Mouse (Mus musculus): Measurements from ENCODE around the gene Aip. TPM values are rescaled to one million over a fixed set of nuclear protein-coding genes. Genes with fewer than 3 reads are reported as not detected.

Gene Aip
- 10 to 100 TPM; 54.2 to 56.8 TPM for total RNA-seq (2021)

DNA sequence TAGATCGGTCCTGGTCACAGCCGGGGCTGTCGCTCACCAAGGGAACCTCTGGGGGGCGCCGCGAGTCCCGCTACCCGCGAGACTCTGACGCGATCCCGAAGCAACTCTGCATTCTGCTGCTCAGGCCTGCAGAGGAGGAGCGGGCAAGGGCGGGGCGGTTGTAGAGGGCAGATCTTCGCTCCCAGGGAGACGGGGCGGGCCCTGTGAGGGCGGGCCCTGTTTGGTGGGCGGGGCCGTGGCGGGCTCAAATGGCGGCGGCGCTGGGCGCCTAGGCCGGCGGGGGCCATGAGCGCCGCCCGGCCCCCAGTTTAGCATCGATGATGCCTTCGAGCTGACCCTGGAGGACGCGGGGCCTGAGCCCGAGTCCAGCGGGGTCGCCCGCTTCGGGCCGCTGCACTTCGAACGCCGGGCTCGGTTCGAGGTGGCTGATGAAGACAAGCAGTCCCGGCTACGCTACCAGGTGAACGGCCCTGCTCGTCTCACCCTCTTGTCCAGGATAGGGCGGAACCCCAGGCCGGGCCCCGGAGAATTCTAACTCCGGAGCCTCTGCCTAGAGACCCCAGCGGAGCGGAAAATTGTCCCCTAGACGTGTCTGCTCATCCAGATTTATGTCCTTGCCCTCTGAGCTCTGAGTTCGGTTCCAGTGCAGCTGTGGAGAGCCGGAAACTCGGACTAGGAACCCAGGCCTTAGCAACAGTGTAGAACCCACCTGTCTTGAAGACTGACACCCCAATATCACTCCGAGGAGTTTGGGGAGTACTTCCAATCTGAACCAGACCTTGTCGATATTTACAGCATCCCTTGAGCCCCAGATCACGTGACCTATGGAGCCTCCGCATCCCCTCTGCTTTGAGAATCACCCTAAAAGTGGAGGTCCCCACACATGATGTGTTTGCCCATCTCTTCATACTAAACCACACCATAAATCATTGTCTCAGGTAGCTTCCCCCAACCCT, at the start of gene Aip:
Gene Aip, minus strand, starts transcription at position 118 of the 956 bp plus-strand sequence.
- peak; percentile 97 for DNase-seq (ENCODE audit: low spot score)
- intact Hi-C loops (cut with DNase I) = loop anchor here (2.0 kb wide), 1 partner anchor 37 kb away; the partner anchor contains the start of gene Rps6kb2

DNA sequence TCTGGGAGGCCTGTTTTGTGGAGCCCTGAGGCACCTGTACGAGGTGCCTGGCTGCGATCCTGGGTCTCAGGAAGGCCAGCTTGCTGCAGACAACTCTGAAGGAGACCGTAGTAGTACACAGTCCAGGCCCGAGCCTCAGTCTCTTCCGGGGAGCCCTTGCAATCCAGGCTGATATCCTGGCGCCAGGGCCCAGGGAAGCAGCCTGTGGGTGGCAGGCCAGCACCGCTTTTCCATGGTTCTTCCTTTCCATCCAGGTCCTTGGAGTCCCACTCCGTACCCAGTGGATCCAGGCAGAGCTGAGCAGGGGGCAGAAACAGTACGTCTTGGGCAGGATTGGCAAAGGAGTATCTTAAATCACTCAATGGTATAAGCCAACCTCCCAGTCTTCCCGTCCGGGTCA, 47.3 kb upstream of the Aip start:
- intact Hi-C loops (cut with DNase I) = loop anchor here (2.0 kb wide), 1 partner anchor 14 kb away; no protein-coding TSS in a partner anchor
- DNase-seq (ENCODE audit: low spot score) = no peak

DNA sequence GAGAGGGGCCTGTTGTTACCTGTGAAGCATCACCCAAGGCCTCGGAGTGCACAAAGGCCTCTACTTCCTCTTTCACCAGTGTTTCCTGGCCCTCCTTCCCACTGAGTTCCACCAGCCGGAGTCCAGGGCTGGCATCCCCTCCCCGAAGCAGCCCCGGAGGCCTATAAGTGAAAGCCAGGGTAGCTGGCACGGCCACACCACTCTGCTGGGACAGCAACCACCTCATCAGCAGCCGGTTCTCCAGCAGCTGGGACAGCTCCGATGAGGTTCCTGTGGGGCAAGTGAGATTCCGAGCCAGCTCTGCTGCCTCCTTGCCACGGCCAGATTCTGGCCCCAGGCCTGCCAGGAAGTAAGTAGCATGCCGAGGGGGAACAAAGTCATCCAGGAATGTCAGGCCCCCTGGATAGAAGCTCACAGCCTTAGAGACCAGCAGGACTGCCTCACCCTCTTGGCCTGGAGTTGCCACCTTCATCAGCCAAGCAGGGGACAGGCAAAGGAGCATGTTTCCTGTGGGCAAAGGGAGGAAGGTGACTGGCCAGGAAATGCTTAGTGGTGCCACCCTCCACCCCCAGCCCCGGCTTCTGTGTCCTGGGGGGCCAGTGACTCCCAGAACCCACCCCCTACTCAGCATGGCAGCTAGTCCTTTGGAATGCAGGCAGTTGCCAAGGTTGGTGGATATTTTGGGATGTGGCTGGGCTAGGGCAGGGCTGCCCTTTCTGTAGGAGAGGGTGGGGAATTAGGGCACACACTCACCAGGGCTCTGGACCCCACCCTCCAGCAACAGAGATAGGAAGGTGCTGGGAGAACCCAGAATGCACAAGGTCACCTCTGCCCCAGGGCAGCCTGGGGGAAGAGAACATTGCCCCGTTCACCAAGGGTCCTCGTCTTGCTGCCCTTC, 46.0 kb upstream of the Aip start:
- intact Hi-C loops (cut with DNase I) = loop anchor here (2.0 kb wide), 1 partner anchor 15 kb away; no protein-coding TSS in a partner anchor
- no peak for DNase-seq (ENCODE audit: low spot score)

DNA sequence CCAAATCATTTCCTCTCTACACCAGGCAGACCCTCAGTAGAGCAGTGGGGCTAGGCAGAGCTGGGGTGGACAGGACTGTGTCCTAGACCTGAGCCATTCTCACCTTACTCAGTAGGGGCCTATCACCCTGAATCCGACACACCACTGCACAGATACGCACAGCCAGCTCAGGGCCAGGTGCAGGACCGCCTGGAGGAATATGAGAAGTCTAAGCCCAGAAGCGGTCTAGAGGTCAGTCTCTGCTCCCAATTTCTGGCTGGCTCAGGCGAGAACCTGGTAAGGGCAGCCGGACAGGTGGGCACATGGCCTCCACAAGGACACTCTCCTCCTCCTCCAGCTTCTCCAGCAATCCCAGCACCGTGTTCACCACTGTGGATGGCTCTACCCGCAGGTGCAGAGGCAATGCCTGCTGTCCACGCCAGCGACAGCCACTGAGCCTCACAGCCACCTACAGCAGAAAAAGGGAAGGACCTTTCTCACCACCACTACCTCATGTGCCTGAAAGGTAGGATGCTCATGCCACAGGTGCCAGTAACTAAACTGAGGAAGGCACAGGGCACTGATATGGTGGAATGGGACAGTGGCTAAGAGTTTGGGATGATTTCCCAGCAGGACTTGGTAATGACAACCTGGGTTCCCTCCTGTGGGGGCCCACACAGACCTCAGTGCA, 45.2 kb upstream of the Aip start:
- intact Hi-C loops (cut with DNase I) = no loop called here

DNA sequence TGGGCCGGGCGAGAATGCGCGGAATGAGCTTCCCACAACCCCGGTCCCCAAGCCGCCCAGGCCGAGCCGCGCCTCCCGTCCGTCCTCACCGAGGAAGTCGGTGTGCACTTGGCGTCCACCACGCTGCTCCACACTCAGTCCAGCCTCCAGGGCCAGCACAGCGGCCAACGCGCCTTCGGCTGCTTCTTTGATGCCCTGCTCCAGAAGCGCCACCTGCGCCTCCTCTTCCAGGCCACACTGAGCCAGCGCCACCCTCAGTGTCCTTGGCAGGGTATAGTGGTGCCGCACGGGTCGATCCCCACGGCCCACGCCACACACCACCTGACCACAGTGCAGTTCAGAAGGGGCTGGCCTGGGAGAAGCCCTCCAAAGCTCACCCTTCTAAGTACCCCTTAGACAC, 44.2 kb upstream of the Aip start:
- no peak for DNase-seq (ENCODE audit: low spot score)
- intact Hi-C loops (cut with DNase I) = loop anchor here (5.0 kb wide), 1 partner anchor 32 kb away; the partner anchor contains the start of gene Rad9a

More for the DNA sequence above, 45.2 kb upstream of the Aip start:
- DNase-seq (ENCODE audit: low spot score) = no peak

DNA sequence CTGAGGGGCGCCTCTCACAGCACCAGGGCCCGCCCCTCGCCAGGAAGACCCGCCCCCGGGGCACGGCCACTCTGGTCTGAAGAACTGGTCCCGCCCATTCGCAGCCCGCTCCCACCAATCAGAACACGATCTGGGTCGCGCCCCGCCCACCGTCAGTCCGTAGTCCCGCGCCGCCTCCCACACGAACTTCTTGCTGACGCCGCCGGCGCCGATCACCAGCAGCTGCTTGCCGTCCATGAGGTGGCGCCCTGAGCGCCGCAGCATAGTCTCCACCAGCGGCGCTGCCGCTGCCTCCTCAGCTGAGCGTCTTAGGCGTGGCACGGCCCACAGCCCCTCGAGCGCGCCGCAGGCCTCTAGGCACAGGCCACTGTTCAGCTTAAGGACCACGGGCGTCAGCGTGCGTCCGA, 43.7 kb upstream of the Aip start:
- DNase-seq (ENCODE audit: low spot score) = peak; percentile 99
- intact Hi-C loops (cut with DNase I) = loop anchor here (5.0 kb wide), 1 partner anchor 33 kb away; the partner anchor contains the start of gene Rad9a

DNA sequence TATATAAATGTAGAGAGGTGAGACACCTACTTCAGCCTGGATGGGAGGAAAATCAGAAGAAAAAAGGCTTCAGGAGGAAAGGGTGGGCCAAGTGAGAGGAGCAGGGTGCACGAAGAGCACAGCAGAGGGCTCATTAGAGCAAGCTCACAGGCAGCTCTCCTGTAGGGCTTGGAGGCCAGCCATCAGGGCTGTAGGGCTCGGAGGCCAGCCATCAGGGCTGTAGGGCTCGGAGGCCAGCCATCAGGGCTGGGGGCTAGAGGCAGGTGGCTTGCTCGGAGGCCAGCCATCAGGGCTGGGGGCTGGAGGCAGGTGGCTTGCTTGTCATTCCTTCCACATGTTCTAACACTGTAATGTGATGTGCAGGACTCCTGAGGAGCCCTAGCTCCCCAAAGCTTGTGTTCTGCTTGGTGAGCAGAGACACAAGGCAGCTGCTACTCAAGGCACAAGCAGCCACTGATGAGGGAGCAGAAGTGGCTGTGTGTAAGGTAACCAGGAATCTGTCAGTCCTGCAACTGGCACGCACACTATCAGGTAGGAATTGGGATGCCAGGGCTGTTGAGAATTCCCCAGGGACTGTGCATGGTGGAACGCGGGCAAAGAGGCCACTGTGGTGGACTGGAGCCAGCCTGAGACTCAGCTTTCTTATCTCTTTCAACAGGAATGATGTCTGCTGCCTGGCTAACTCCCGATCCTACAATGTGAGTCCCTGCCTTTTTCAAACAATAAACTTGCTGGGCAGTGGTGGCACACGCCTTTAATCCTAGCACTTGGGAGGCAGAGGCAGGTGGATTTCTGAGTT, 41.2 kb upstream of the Aip start:
- no peak for DNase-seq (ENCODE audit: low spot score)
- intact Hi-C loops (cut with DNase I) = loop anchor here (5.0 kb wide), 1 partner anchor 35 kb away; the partner anchor contains the start of gene Rad9a

DNA sequence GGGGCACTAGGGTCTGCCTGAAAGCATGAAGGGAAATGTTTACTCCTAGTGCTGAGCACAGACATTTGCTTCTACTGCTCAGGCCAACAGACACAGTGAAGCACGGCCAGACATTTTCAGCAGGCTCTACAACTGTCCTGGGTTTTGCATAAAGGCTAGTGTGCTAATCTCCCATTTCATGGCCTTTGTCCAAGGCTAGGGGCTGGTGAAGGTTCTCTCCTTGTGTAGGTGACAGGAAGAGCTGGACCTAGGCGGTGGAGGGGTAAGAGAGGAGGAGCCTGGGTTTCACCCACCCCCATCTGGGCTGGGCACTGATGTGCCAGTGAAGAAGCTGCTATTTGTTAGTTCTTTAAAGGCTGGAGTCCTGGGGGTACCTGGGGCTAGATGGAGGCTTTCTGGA, 39.1 kb upstream of the Aip start:
- intact Hi-C loops (cut with DNase I) = loop anchor here (5.0 kb wide), 1 partner anchor 38 kb away; the partner anchor contains the start of gene Rad9a
- DNase-seq (ENCODE audit: low spot score) = no peak

DNA sequence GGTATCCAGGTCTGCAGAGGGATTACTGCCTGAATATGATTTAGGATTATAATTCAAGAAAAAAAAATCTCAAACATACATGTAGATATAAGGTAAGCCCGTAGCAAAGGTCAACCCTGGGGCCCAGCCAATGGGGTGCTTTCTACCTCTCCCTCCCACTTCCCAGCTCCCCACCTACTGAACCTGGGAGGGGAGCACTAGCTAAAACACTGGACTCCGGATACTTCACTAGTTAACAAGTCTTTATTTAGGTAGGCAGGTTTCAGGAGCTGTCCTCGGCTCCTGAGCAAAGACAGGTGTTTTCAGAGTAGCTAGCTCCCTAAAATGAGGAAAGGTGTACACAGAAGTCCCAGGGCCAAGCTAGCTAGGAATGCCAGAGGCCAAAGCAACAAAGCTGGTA, 38.4 kb upstream of the Aip start:
- intact Hi-C loops (cut with DNase I) = no loop called here

DNA sequence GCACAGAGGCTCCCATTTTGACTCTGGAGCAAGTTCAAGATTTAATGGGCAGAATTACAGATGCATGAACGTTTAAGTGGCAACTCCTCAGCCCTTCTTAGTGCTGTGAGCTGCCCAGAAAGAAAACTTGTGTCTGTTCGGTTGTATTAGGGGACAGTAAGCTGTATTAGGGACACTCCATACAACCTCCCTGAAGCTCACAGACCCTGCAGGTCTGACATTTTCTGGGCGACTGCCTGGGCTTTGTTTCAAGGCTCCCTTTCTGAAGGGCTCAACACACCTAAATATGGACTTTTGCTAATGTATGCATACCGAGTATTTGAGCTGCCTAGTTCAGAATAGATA, 37.9 kb upstream of the Aip start:
- intact Hi-C loops (cut with DNase I) = loop anchor here (2.0 kb wide), 1 partner anchor 37 kb away; no protein-coding TSS in a partner anchor

More for the DNA sequence above, 38.4 kb upstream of the Aip start:
- no peak for DNase-seq (ENCODE audit: low spot score)

DNA sequence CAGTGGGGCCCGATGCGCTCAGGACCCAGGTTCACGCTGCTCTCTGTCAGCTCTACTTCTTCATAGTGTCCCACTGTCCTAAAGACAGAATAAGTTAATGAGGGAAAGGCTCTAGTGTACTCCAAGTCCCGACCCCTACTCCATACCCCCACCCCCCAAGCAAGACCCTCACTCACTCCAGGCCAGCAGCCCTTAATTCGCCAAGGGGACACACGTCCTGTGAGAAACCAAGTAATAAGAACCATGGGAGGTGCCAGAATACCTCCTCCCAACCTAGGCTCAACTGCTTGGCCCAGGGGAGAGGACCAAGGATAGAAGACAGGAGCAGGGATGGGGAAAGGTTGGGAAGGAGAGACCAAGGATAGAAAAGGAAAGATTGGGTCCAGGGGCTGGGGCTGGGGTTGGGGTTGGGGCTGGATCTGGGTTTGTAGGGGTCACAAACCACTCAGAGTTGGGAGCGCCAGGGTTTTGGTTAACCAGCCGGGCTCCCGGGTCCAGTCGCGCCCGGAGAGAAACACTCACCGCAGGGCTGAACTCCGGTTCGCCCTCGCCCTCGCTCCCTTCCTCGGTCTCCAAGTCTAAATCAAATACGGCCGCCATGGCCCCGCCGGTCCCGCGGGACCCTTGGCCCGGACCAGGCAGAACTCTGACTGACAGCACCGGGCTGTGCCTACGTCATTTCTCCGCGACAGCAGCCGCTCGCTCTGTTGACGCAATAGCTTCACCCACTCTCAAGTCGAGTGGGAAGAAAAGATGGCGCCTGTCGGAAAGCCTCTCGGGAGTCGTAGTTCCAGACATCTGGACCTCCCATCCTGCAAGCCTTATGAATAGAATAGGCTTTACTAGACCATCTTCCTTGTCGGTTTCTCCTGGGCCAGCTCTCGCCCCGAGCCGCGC, 37.2 kb upstream of the Aip start, which contains the start of gene Rps6kb2:
Gene Rps6kb2, minus strand, starts transcription at position 709 of the 897 bp plus-strand sequence.
- peak; percentile 93 for DNase-seq (ENCODE audit: low spot score)
- intact Hi-C loops (cut with DNase I) = loop anchor here (2.0 kb wide), 1 partner anchor 36 kb away; no protein-coding TSS in a partner anchor

More for the DNA sequence above, 37.9 kb upstream of the Aip start:
- DNase-seq (ENCODE audit: low spot score) = no peak

DNA sequence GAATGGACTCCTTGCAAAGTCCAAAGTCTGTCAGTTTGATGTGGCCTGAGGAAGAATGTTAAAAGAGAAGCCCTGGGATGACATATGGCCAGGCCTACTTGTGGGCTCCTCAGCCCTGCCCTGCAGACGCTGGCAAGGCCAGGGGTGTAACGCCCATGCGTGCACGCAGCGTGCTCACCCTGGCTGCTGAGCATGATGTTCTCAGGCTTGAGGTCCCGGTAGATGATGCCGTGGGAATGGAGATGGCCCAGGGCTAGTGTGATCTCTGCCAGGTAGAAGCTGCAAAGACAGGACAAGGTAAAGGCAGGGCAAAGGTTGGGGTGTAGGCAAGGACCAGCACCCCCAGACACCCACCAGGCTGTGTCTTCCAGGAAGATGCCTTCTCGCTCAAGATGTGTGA, 33.4 kb upstream of the Aip start:
- intact Hi-C loops (cut with DNase I) = no loop called here

DNA sequence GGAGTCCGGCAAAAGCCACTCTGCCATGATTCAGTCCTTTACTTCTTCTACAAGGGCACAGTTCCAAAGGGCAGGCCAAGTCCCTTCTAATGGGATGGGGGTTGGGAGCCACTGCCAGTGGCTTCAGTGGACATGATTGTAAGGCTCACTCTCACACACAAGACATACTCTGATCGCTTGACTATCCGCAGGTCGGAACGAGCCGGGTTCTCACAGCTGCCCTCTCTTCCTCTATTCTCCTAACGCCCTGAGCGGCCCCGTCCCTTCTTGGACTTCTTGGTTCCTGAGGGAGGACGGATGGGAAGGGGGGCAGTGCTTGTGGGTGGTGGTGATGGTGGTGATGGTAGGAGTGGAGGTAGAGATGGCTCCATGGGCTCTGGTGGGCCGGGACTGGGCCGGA, 31.1 kb upstream of the Aip start:
- no peak for DNase-seq (ENCODE audit: low spot score)

More for the DNA sequence above, 33.4 kb upstream of the Aip start:
- DNase-seq (ENCODE audit: low spot score) = no peak

DNA sequence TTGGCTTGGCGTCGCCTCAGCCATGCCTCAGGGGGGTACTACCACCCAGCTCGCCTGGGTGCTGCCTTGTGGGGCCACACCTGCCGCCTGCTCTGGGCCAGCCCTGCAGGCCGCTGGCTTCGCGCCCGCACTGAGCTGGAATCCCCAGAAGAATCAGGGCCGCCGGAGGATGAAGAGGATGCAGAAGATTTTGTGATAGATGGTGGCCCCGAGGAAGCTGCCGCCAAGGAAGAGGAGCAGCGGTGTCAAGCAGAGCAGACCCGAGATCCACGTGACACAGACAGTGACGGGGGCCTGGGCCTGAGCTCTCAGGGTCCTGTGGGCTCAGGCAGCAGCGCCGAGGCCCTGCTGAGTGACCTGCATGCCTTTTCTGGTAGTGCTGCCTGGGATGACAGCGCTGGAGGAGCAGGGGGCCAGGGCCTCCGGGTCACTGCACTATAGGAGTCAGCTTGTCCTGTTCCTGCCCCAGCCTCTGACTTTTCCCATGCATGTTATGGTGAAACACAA, 30.5 kb upstream of the Aip start:
- intact Hi-C loops (cut with DNase I) = no loop called here
- DNase-seq (ENCODE audit: low spot score) = no peak

More for the DNA sequence above, 31.1 kb upstream of the Aip start:
- intact Hi-C loops (cut with DNase I) = no loop called here

DNA sequence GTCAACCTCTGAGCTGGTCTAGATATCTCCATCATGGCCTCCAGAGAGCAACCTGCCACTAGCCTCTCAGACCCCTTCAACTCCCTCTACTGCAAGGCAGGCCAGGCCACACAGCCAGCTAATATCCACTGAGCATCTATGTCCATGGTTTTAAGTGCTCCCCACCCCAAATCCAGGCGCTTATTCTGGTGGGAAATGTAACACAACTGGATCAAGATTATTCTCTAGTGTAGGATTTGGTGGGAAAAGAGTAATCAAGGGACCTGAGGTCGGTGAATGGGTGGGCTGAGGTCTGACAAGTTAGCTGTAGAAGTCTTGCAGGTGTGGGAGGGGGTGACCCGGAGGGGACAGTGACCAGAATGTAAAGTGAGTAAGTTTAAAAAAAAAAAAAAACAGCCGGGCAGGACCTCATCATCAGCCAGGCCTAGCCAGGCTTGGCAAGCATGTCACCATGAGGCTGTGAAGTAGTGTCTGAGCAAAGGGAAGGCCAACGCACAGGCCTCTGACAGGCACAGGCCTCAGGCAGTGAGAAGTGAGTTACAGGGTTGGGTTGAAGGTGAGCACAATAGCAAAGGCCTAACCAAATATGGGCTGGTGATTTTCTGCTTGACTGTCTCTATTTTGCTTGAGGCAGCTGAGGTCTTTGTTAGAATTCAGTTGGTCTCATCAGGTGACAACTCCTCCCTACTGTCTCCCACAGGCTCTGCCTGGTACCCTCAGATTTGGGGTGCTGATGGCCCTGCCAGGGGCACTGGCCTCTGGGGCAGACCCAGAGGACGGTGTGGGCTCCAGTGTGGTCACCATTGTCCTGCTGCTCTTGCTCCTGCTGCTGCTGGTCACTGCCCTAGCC, 29.8 kb upstream of the Aip start:
- DNase-seq (ENCODE audit: low spot score) = no peak
- intact Hi-C loops (cut with DNase I) = no loop called here

DNA sequence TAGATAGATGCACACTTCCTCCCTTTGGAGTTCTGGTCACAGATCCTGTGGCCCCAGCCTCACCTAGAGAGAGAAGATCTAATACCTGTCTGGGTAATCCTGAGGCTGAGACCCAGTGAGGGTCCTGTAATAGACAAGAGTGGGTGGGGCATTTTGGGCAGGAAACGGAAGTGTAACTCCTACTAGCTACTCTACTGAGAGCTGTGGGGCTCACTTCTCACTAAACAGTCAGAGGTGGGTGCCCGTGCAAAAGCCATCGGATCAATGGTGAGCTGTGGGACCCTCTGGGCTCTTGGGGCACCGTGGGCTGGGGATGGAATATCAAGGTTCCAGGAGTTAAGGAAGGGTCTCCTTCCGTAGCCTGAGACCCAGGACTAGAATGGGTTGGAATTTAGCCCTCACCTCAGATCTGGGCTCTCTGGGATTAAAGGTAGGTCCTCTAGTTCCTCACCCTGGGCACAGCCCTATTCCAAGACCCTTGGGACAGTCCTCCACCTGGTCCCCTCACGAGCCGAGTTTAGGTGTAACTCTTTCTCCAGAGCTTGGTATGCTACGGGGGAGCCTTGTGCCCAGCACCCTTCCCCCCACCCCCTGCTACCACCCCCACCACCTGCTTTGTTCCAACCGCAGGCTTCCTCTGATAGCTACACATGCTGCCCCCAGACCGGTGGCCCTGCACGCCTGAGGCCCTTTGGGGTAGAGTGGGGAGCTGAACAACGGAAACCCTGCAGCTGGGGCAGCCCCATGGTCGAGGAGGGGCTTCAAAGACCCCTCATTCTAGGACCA, 29.0 kb upstream of the Aip start:
- no peak for DNase-seq (ENCODE audit: low spot score)

More for the DNA sequence above, 29.0 kb upstream of the Aip start:
- intact Hi-C loops (cut with DNase I) = no loop called here
